Mouse (Mus musculus) embryonic fibroblast, embryonic 13.5 days (primary cell): ENCODE measurements around the gene Mapkap1. TPM values are rescaled to one million over a fixed set of nuclear protein-coding genes. Genes with fewer than 3 reads are reported as not detected.

Experiments used
- H3K27ac ChIP-seq: 2 replicates; pipeline ENCODE4 v1.5.1; 2012; ENCODE audit warnings: low read length, control low read depth, inconsistent platforms; ENCODE audit not compliant: insufficient read depth
- H3K4me1 ChIP-seq: 2 replicates; pipeline ENCODE4 v1.6.1; 2011; ENCODE audit warnings: low read length; ENCODE audit not compliant: control insufficient read depth, insufficient read depth
- H3K4me3 ChIP-seq: 2 replicates; pipeline ENCODE4 v1.5.1; 2011; ENCODE audit warnings: mild to moderate bottlenecking, control low read depth, low read length; ENCODE audit not compliant: insufficient read depth
- CTCF ChIP-seq: IDR thresholded peaks from 2 replicates; pipeline ENCODE4 v1.5.1; 2011; ENCODE audit warnings: mild to moderate bottlenecking, control low read depth, low read length, moderate library complexity, borderline replicate concordance; ENCODE audit not compliant: insufficient read depth
- POLR2A ChIP-seq: IDR thresholded peaks from 2 replicates; pipeline ENCODE4 v1.6.1; 2011; ENCODE audit warnings: low read depth, mild to moderate bottlenecking, control low read depth, low read length, moderate library complexity
- polyA plus RNA-seq: library from polyadenylated mRNA; stranded (reverse); fragments of >200 nt; gene quantifications from 2 replicates; pipeline ENCODE4 v1.2.4, GENCODE M21; 2011; ENCODE audit warnings: low read depth; ENCODE audit not compliant: missing spikeins, insufficient read length

The Mapkap1 gene
- polyA plus RNA-seq, 1 experiment: 84.9 TPM

GRCm38 (mm10) chr2:34526527-34527371 is 120.2 kb downstream of the Mapkap1 start:
- TF ChIP-seq POLR2A (no peak), CTCF (no peak)
- Histone ChIP-seq H3K27ac (peak overlapping the region; percentile 66), H3K4me1 (peaks cover 8% of the 10 kb centered on the region), H3K4me3 (no peak overlapping the region)

- Histone ChIP-seq H3K4me3 (no peak overlapping the region), H3K4me1 (peaks cover 11% of the 10 kb centered on the region)
- no peak for TF ChIP-seq CTCF
- no peak for TF ChIP-seq POLR2A
These were observed 121.9 kb downstream of the Mapkap1 start for GRCm38 (mm10) chr2:34528491-34528890.

GRCm38 (mm10) chr2:34530042-34530441 is 123.5 kb downstream of the Mapkap1 start:
- H3K4me1 ChIP-seq: peaks cover 11% of the 10 kb centered on the region
- TF ChIP-seq CTCF: no peak
- TF ChIP-seq POLR2A: no peak

More at GRCm38 (mm10) chr2:34528491-34528890, 121.9 kb downstream of the Mapkap1 start:
- H3K27ac ChIP-seq: peak overlapping the region; percentile 23; the same call in 1 of the 2 replicates

GRCm38 (mm10) chr2:34531801-34532298 is 125.3 kb downstream of the Mapkap1 start:
- Histone ChIP-seq H3K4me3 (no peak overlapping the region), H3K27ac (peak overlapping the region; percentile 84), H3K4me1 (peaks cover 5% of the 10 kb centered on the region)
- TF ChIP-seq POLR2A (no peak), CTCF (no peak)

More at GRCm38 (mm10) chr2:34530042-34530441, 123.5 kb downstream of the Mapkap1 start:
- H3K27ac ChIP-seq: no peak overlapping the region
- no peak overlapping the region for H3K4me3 ChIP-seq

- TF ChIP-seq POLR2A (no peak), CTCF (no peak)
- Histone ChIP-seq H3K27ac (peak overlapping the region; percentile 57), H3K4me3 (no peak overlapping the region), H3K4me1 (peaks cover 5% of the 10 kb centered on the region)
These were observed 125.8 kb downstream of the Mapkap1 start for GRCm38 (mm10) chr2:34532394-34532793.

- H3K4me1 ChIP-seq: peaks cover 3% of the 10 kb centered on the region
These were observed 126.7 kb downstream of the Mapkap1 start for GRCm38 (mm10) chr2:34533281-34533680.

GRCm38 (mm10) chr2:34534996-34535395 is 128.4 kb downstream of the Mapkap1 start:
- Histone ChIP-seq H3K4me1 (peaks cover 3% of the 10 kb centered on the region), H3K27ac (no peak overlapping the region), H3K4me3 (no peak overlapping the region)
- TF ChIP-seq CTCF: no peak
- no peak for TF ChIP-seq POLR2A

More at GRCm38 (mm10) chr2:34533281-34533680, 126.7 kb downstream of the Mapkap1 start:
- no peak for TF ChIP-seq CTCF
- TF ChIP-seq POLR2A: no peak
- Histone ChIP-seq H3K27ac (no peak overlapping the region), H3K4me3 (no peak overlapping the region)

GRCm38 (mm10) chr2:34537356-34537755 is 130.8 kb downstream of the Mapkap1 start:
- H3K4me3 ChIP-seq: no peak overlapping the region
- no peaks in the 10 kb centered on the region for H3K4me1 ChIP-seq
- no peak overlapping the region for H3K27ac ChIP-seq
- TF ChIP-seq POLR2A: no peak
- TF ChIP-seq CTCF: no peak

GRCm38 (mm10) chr2:34543581-34543980 is 137.0 kb downstream of the Mapkap1 start:
- H3K4me1 ChIP-seq: peaks cover 2% of the 10 kb centered on the region; the same call in 1 of the 2 replicates
- TF ChIP-seq CTCF (no peak), POLR2A (no peak)
- no peak overlapping the region for H3K27ac ChIP-seq
- H3K4me3 ChIP-seq: no peak overlapping the region

- H3K4me3 ChIP-seq: no peak overlapping the region
- H3K27ac ChIP-seq: no peak overlapping the region
- H3K4me1 ChIP-seq: peaks cover 2% of the 10 kb centered on the region; the same call in 1 of the 2 replicates
- no peak for TF ChIP-seq POLR2A
- TF ChIP-seq CTCF: no peak
These were observed 137.4 kb downstream of the Mapkap1 start for GRCm38 (mm10) chr2:34544021-34544420.
